In the genomic region with DNA sequence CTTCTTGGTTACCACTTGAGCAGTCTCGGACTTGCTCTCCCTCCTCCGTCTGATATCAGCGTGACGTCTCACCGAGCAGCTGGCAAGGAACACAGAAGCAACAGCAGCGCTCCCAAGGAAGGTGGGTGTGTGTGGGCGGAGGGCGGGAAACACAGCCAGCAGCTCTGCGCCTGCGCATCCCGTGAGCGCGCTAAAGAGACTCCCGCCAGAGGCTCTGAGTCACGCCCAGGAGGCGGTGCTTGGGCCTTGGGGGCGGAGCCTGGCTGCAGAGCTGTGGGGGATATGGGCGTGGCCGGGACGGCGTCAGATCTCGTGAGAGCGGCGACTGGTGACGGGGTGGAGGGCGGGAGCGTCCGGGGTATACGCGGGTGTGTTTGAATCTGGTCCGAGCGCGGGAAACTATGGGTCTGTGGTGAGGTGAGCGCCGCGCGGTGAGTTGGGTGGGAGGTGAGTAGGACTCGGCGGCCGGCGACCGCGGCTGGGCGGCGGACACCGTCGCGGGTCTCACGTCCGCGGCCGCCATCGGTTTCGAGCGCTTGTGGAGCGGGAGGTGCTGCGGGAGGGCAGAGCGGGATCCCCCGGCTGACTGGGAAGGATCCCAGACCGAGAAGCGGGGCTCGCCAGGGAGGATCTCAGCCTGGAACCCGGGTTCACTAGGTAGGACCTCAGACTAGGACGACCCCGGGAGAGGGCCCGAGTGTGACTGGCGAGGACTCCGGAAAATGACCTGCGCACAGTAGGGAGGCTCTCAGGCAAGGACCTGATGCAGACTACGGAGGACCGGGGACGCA, we compare ENCODE assay signal across 7 mouse cellular contexts. TPM values are rescaled to one million over a fixed set of nuclear protein-coding genes. Genes with fewer than 3 reads are reported as not detected.
A peak's percentile ranks its signal among the peaks of the same experiment; 100 is the strongest.
DNase-seq lines count a peak whose midpoint lies in the region; ATAC-seq lines count a peak whose summit lies in the region.

A gene (plus strand): TSS at position 358 of the 791 bp plus-strand sequence.

- peak; percentile 99 for ATAC-seq in intestine, embryonic 15.5 days

- peak within 1 kb of the TSS; percentile 82 for H3K9ac ChIP-seq in intestine, embryonic 15.5 days

- intact Hi-C loops in gastrocnemius, postnatal 36 days (cut with DNase I) = no loop called here
- intact Hi-C loops in left cerebral cortex, postnatal 25 days (cut with DNase I) = loop anchor here (5.0 kb wide), 1 partner anchor 123 kb away; a partner anchor contains a TSS

- H3K36me3 ChIP-seq in intestine, embryonic 15.5 days = peaks cover 14% of the 10 kb centered on the region
- peaks cover 70% of the 10 kb centered on the region for H3K36me3 ChIP-seq in midbrain, embryonic 10.5 days

- H3K27me3 ChIP-seq in intestine, embryonic 15.5 days (replicated peaks) = no peaks in the 10 kb centered on the region
- no peaks in the 10 kb centered on the region for H3K27me3 ChIP-seq in midbrain, embryonic 10.5 days (ENCODE audit: low read depth, poor library complexity, severe bottlenecking)

- DNase-seq in adrenal gland, adult 2 months = peak; percentile 98
- DNase-seq in embryo, embryonic 11.5 days (ENCODE audit: low read depth, low spot score) = peak; percentile 98
- peak; percentile 95 to 97 for DNase-seq in gastrocnemius, postnatal 36 days
- DNase-seq in left cerebral cortex, postnatal 25 days (ENCODE audit: low spot score in 2 of 2) = peak; percentile 98
- peak; percentile 99 for DNase-seq in midbrain, embryonic 10.5 days (ENCODE audit: low spot score)
- DNase-seq in right cerebral cortex, postnatal 4 days = peak; percentile 98

- 0 out of 2 replicates have a peak, but pooled peaks cover 3% of the 10 kb centered on the region for H3K4me1 ChIP-seq in intestine, embryonic 15.5 days (replicated peaks)
- H3K4me1 ChIP-seq in midbrain, embryonic 10.5 days = peaks cover 29% of the 10 kb centered on the region

- no peaks in the 10 kb centered on the region for H3K9me3 ChIP-seq in intestine, embryonic 15.5 days
- peaks cover 32% of the 10 kb centered on the region for H3K9me3 ChIP-seq in midbrain, embryonic 10.5 days (replicated peaks)

- peak within 1 kb of the TSS; percentile 62; the same call in 1 of the 2 replicates for H3K27ac ChIP-seq in intestine, embryonic 15.5 days
- peak within 1 kb of the TSS; percentile 93 for H3K27ac ChIP-seq in midbrain, embryonic 10.5 days (replicated peaks)

- WGBS in intestine, embryonic 15.5 days = under 1% methylated on average over 72 of the region's 72 CpGs
- WGBS in midbrain, embryonic 10.5 days = under 1% methylated on average over 72 of the region's 72 CpGs

- peak within 1 kb of the TSS; percentile 87 for H3K4me3 ChIP-seq in intestine, embryonic 15.5 days (replicated peaks)
- peak within 1 kb of the TSS; percentile 89 for H3K4me3 ChIP-seq in midbrain, embryonic 10.5 days

- H3K4me2 ChIP-seq in intestine, embryonic 15.5 days (replicated peaks) = peak within 1 kb of the TSS; percentile 82

RNA-seq across cellular contexts. Expression of the gene that starts here (rescaled TPM):
- 1 to 10 TPM; 3.7 to 5.2 TPM for total RNA-seq in adrenal gland, adult 2 months (2021)
- polyA plus RNA-seq in adrenal gland, adult 2 months (2012; rRNA removed) = 0.37 and 0.44 TPM in 2 replicates
- 1 to 10 TPM; 1.9 to 2.2 TPM for total RNA-seq in gastrocnemius, postnatal 36 days (2021)
- polyA plus RNA-seq in intestine, embryonic 15.5 days (2015; fragmentation: Nextera tagmentation; extraction: Ambion mirVana) = 29.9 and 32.7 TPM in 2 replicates
- 1 to 10 TPM; 5.6 to 5.7 TPM for total RNA-seq in left cerebral cortex, postnatal 25 days (2021)
- 52.5 TPM in 2 replicates for polyA plus RNA-seq in midbrain, embryonic 10.5 days (2016; fragmentation: Nextera tagmentation; extraction: Ambion mirVana)

Comparison
In these comparisons a context has a peak if more than half of its experiments do, and no peak if none do; other contexts are left out.
1. Peak in every context shown above with its lines: DNase-seq, ATAC-seq, H3K4me3 ChIP-seq and H3K27ac ChIP-seq.
2. RNA of the gene that starts here (polyA plus RNA-seq): 52.5 TPM in midbrain, embryonic 10.5 days and 29.9 to 32.7 TPM in intestine, embryonic 15.5 days; 0.37 to 0.44 TPM in adrenal gland, adult 2 months; every median in the first group is over 10 times any median in the second.